Mouse (Mus musculus) brain, embryonic 14.5 days (tissue): Measurements from ENCODE around the gene 1700019D03Rik. TPM values are rescaled to one million over a fixed set of nuclear protein-coding genes. Genes with fewer than 3 reads are reported as not detected.
"Not testable (repeated sequence)": the region's sequence is repeated elsewhere in the genome, so short reads cannot be mapped to it uniquely, and the experiment has no call there.

ENCODE experiments used
- DNase-seq: peaks from one replicate; pipeline ENCODE4 v3.0.0-alpha.2; 2011; ENCODE audit warnings: low read depth
- CTCF ChIP-seq: fragments of 200-500 bp; IDR thresholded peaks from 2 replicates; pipeline ENCODE4 v1.5.1; 2012; ENCODE audit warnings: inconsistent platforms, mild to moderate bottlenecking, moderate library complexity, borderline replicate concordance; ENCODE audit not compliant: insufficient read depth, insufficient read length; ENCODE audit errors: extremely low read depth
- POLR2A ChIP-seq: fragments of 200-500 bp; IDR thresholded peaks from 2 replicates; pipeline ENCODE4 v1.6.1; 2012; ENCODE audit warnings: mild to moderate bottlenecking, inconsistent platforms, borderline replicate concordance; ENCODE audit not compliant: poor library complexity, insufficient read depth, insufficient read length, severe bottlenecking; ENCODE audit errors: extremely low read depth
- polyA plus RNA-seq: library from polyadenylated mRNA; depleted of rRNA; stranded (reverse); fragments of >200 nt; gene quantifications from 2 replicates; pipeline ENCODE4 v1.2.3, GENCODE M21; 2012; rRNA removed

The 1700019D03Rik gene
- polyA plus RNA-seq, 1 experiment, result 1.1 TPM

DNA sequence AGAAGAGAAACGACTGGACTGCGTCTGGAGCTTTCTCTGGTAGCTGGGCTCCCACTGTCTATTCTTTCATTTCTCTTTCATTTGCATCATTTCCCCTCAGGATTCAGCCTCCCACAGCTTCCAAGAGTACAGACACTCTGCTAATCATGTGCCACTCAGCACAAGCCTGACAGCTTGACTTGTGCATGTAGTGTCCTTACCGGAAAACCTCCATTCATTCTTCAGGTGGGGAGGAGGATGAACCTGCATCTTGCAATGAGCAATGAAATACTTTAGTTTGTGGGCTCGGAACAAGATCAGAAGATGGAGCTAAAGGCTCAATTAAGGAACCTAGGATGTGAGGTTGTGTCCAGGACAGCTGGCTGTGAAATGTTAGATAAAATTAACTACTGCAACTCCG lies 67.8 kb downstream of the 1700019D03Rik start:
- TF ChIP-seq CTCF, result no peak
- no peak for TF ChIP-seq POLR2A
- DNase-seq, result peak; percentile 64

- DNase-seq, result peak; percentile 29
Measured at GRCm38 (mm10) chr1:52951146-52951868, 68.7 kb downstream of the 1700019D03Rik start.

GRCm38 (mm10) chr1:52947895-52948294 lies 72.1 kb downstream of the 1700019D03Rik start:
- DNase-seq, result no peak
- TF ChIP-seq POLR2A (no peak), CTCF (no peak)

More at GRCm38 (mm10) chr1:52951146-52951868, 68.7 kb downstream of the 1700019D03Rik start:
- no peak for TF ChIP-seq CTCF
- no peak for TF ChIP-seq POLR2A

DNA sequence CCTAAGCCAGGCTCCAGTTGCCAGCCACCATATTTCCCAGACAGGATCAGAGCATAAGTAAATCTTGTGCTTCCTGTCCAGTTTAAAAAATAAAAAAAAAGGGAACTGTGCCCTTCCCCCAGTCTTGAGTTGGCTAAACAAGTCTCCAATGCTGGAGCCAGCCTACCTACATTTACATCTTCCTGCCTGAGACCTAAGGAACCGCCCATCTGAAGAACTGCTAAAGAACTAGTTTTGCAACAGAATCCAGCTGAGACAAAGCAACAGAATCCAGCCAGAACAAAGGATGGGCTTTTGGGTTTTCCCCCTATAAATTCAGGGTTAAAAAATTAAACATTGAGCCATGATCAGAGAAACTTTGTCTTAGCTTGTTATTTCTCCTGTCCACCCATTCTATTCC lies 81.0 kb downstream of the 1700019D03Rik start:
- no peak for DNase-seq
- TF ChIP-seq CTCF (no peak), POLR2A (no peak)

GRCm38 (mm10) chr1:52934494-52934893 lies 85.5 kb downstream of the 1700019D03Rik start:
- no peak for DNase-seq
- TF ChIP-seq POLR2A (no peak), CTCF (no peak)

GRCm38 (mm10) chr1:52924482-52924881 lies 95.5 kb downstream of the 1700019D03Rik start:
- DNase-seq, result not testable (repeated sequence)

GRCm38 (mm10) chr1:52918897-52919296 lies 101.1 kb downstream of the 1700019D03Rik start:
- not testable (repeated sequence) for DNase-seq

- no peak for DNase-seq
- no peak for TF ChIP-seq POLR2A
- no peak for TF ChIP-seq CTCF
Measured at GRCm38 (mm10) chr1:52916655-52917054, 103.3 kb downstream of the 1700019D03Rik start.

- TF ChIP-seq CTCF (no peak), POLR2A (no peak)
- no peak for DNase-seq
Measured at GRCm38 (mm10) chr1:52909783-52910182, 110.2 kb downstream of the 1700019D03Rik start.

DNA sequence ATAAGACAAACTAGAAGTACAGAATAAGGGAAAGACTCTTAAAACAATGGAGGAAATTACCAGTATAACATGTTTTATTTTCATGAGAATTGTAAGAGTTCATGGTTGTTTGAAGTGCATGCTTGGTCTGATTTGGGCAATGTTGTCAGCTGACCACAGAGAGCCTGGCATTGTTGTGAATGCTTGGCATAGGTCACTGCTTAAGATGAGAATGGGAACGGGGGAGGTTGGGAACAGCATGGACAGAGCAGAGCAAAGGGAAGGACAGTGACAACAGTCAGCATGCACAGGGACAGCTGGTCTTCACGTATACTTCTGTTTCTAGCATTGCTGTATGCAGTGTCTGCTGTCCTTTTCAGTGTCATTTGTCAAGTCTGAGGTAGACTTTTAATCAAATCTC lies 135.8 kb downstream of the 1700019D03Rik start:
- DNase-seq, result no peak
- TF ChIP-seq POLR2A (no peak), CTCF (no peak)

Other genes starting within 250 kb of the 1700019D03Rik start
- 19.9 and 22.9 TPM in 2 replicates for gene Inpp1, start 202.5 kb downstream of the 1700019D03Rik start, polyA plus RNA-seq
- gene Hibch, start 175.2 kb downstream of the 1700019D03Rik start, polyA plus RNA-seq, result 21.7 and 23.6 TPM in 2 replicates
- 0.18 and 0.25 TPM in 2 replicates for gene Mstn, start 41.5 kb upstream of the 1700019D03Rik start, polyA plus RNA-seq
- gene 1700019A02Rik, start 167.5 kb upstream of the 1700019D03Rik start, polyA plus RNA-seq, result 0.13 TPM in 1 of 2 replicates, not detected in the other